Mouse (Mus musculus) lung, embryonic 14.5 days (tissue): ENCODE measurements at regions not wholly inside any gene's neighbourhood (a gene's known extent, or its start where the extent isn't known, plus 50 kb on each side); places are given as distances from the start of the nearest gene placed in this dataset.

ENCODE experiments used
- ATAC-seq: fragments of 200-750 bp; cut with Nextera tagmentation; 2 replicates; pipeline ENCODE4 v1.8.0; 2017; ENCODE audit warnings: mild to moderate bottlenecking, moderate TSS enrichment, moderate library complexity; ENCODE audit not compliant: insufficient read depth
- DNase-seq: peaks from one replicate; pipeline ENCODE4 v3.0.0-alpha.2; 2015
- H3K27ac ChIP-seq: fragments of 300-500 bp; sonication (generic); 2 replicates; pipeline ENCODE4 v1.5.1; 2014; ENCODE audit warnings: low read depth, mild to moderate bottlenecking, moderate library complexity
- H3K27me3 ChIP-seq: fragments of 300-500 bp; sonication (generic); 2 replicates; pipeline ENCODE4 v1.6.1; 2014; ENCODE audit warnings: low read length, control low read depth; ENCODE audit not compliant: insufficient read depth
- H3K36me3 ChIP-seq: fragments of 300-500 bp; sonication (generic); 2 replicates; pipeline ENCODE4 v1.6.1; 2014; ENCODE audit warnings: control low read depth; ENCODE audit not compliant: insufficient read depth
- H3K4me1 ChIP-seq: fragments of 300-500 bp; sonication (generic); 2 replicates; pipeline ENCODE4 v1.6.1; 2014; ENCODE audit warnings: antibody characterized with exemption, control low read depth; ENCODE audit not compliant: insufficient read depth
- H3K4me2 ChIP-seq: fragments of 300-500 bp; sonication (generic); 2 replicates; pipeline ENCODE4 v1.6.1; 2014; ENCODE audit warnings: mild to moderate bottlenecking
- H3K4me3 ChIP-seq: fragments of 300-500 bp; sonication (generic); 2 replicates; pipeline ENCODE4 v1.5.1; 2014; ENCODE audit warnings: low read depth, low read length
- H3K9ac ChIP-seq: fragments of 300-500 bp; sonication (generic); 2 replicates; pipeline ENCODE4 v1.6.1; 2014
- H3K9me3 ChIP-seq: fragments of 300-500 bp; sonication (generic); 2 replicates; pipeline ENCODE4 v1.6.1; 2016; ENCODE audit warnings: low read depth, low read length, control low read depth
- CTCF ChIP-seq: IDR thresholded peaks from 2 replicates; pipeline ENCODE4 v1.5.1; 2016; ENCODE audit warnings: antibody characterized with exemption, low read depth
- WGBS: fragments of 180-500 bp; shearing (Covaris S2); extraction: QIAGEN DNeasy Blood & Tissue Kit; methylation state at CpG from one replicate; pipeline ENCODE4 v1.1.7; 2014; 5-methylcytosine and 5-hydroxymethylcytosine counted together

- no peaks in the 10 kb centered on the region for H3K36me3 ChIP-seq
- TF ChIP-seq CTCF = no peak
- H3K27me3 ChIP-seq = peaks cover 4% of the 10 kb centered on the region
- no peaks in the 10 kb centered on the region for H3K9me3 ChIP-seq
- no peak overlapping the region for H3K4me2 ChIP-seq
- no peak for ATAC-seq
- no peak overlapping the region for H3K9ac ChIP-seq
- 28% methylated on average over 2 of the region's 2 CpGs for WGBS
- H3K4me3 ChIP-seq = no peak overlapping the region
- DNase-seq = no peak
- no peak overlapping the region for H3K27ac ChIP-seq
- H3K4me1 ChIP-seq = no peaks in the 10 kb centered on the region
These were observed 222.9 kb upstream of the Pkn2 start for GRCm38 (mm10) chr3:143104734-143105133.

- no peaks in the 10 kb centered on the region for H3K9me3 ChIP-seq
- no peak overlapping the region for H3K27ac ChIP-seq
- DNase-seq (peak; percentile 90), ATAC-seq (peak; percentile 73; the same call in 1 of the 2 replicates)
- peaks cover 4% of the 10 kb centered on the region for H3K27me3 ChIP-seq
- 14% methylated on average over 3 of the region's 3 CpGs for WGBS
- H3K4me3 ChIP-seq = no peak overlapping the region
- H3K4me2 ChIP-seq = no peak overlapping the region
- TF ChIP-seq CTCF = no peak
- H3K36me3 ChIP-seq = no peaks in the 10 kb centered on the region
- H3K4me1 ChIP-seq = no peaks in the 10 kb centered on the region
- H3K9ac ChIP-seq = no peak overlapping the region
These were observed 221.5 kb upstream of the Pkn2 start for GRCm38 (mm10) chr3:143103333-143103732.

GRCm38 (mm10) chr3:143100810-143101645 lies 219.2 kb upstream of the Pkn2 start:
- H3K36me3 ChIP-seq = no peaks in the 10 kb centered on the region
- 2% methylated on average over 58 of the region's 59 CpGs for WGBS
- no peak overlapping the region for H3K27ac ChIP-seq
- H3K9me3 ChIP-seq = no peaks in the 10 kb centered on the region
- H3K4me3 ChIP-seq = peak overlapping the region; percentile 45
- peak overlapping the region; percentile 58 for H3K9ac ChIP-seq
- H3K4me1 ChIP-seq = no peaks in the 10 kb centered on the region
- peak overlapping the region; percentile 82 for H3K4me2 ChIP-seq
- DNase-seq (peak; percentile 61), ATAC-seq (peak; percentile 44; the same call in 1 of the 2 replicates)
- no peak for TF ChIP-seq CTCF
- peaks cover 4% of the 10 kb centered on the region for H3K27me3 ChIP-seq

- peaks cover 4% of the 10 kb centered on the region for H3K27me3 ChIP-seq
These were observed 218.4 kb upstream of the Pkn2 start for GRCm38 (mm10) chr3:143100203-143100602.

GRCm38 (mm10) chr3:143092206-143092605 lies 210.4 kb upstream of the Pkn2 start:
- H3K36me3 ChIP-seq = no peaks in the 10 kb centered on the region
- H3K9me3 ChIP-seq = no peaks in the 10 kb centered on the region
- no peak overlapping the region for H3K9ac ChIP-seq
- no peak for TF ChIP-seq CTCF
- no peaks in the 10 kb centered on the region for H3K4me1 ChIP-seq
- ATAC-seq = no peak
- DNase-seq = no peak
- no peak overlapping the region for H3K4me3 ChIP-seq
- no peaks in the 10 kb centered on the region for H3K27me3 ChIP-seq
- H3K4me2 ChIP-seq = no peak overlapping the region
- 48% methylated on average over 4 of the region's 4 CpGs for WGBS
- no peak overlapping the region for H3K27ac ChIP-seq

More at GRCm38 (mm10) chr3:143100203-143100602, 218.4 kb upstream of the Pkn2 start:
- H3K4me2 ChIP-seq = peak overlapping the region; percentile 82
- no peak for ATAC-seq
- H3K4me3 ChIP-seq = peak overlapping the region; percentile 45
- WGBS = 47% methylated on average over 7 of the region's 7 CpGs
- H3K27ac ChIP-seq = no peak overlapping the region
- H3K4me1 ChIP-seq = no peaks in the 10 kb centered on the region
- no peaks in the 10 kb centered on the region for H3K9me3 ChIP-seq
- DNase-seq = no peak
- no peaks in the 10 kb centered on the region for H3K36me3 ChIP-seq
- no peak overlapping the region for H3K9ac ChIP-seq
- TF ChIP-seq CTCF = no peak

GRCm38 (mm10) chr3:143090886-143091285 lies 209.1 kb upstream of the Pkn2 start:
- Histone ChIP-seq H3K27ac (no peak overlapping the region), H3K9ac (no peak overlapping the region), H3K36me3 (no peaks in the 10 kb centered on the region), H3K4me1 (no peaks in the 10 kb centered on the region), H3K27me3 (no peaks in the 10 kb centered on the region), H3K9me3 (no peaks in the 10 kb centered on the region), H3K4me2 (no peak overlapping the region; the same call in 1 of the 2 replicates), H3K4me3 (no peak overlapping the region)
- ATAC-seq (peak; percentile 85; the same call in 1 of the 2 replicates), DNase-seq (peak; percentile 68)
- WGBS = 17% methylated on average over 9 of the region's 9 CpGs
- TF ChIP-seq CTCF = no peak

GRCm38 (mm10) chr3:143090316-143090715 lies 208.5 kb upstream of the Pkn2 start:
- no peak overlapping the region for H3K27ac ChIP-seq
- H3K36me3 ChIP-seq = no peaks in the 10 kb centered on the region
- no peak overlapping the region for H3K4me3 ChIP-seq
- no peak for DNase-seq
- no peak overlapping the region for H3K4me2 ChIP-seq
- no peaks in the 10 kb centered on the region for H3K9me3 ChIP-seq
- no peak for ATAC-seq
- no peak overlapping the region for H3K9ac ChIP-seq
- no peaks in the 10 kb centered on the region for H3K4me1 ChIP-seq
- no peak for TF ChIP-seq CTCF
- H3K27me3 ChIP-seq = no peaks in the 10 kb centered on the region
- WGBS = 68% methylated on average over 3 of the region's 3 CpGs
